Mouse (Mus musculus) spleen, postnatal 4 days (tissue): ENCODE data around the gene Cort.

Experiments used
- DNase-seq, 2 experiments: peaks; one replicate each; pipeline ENCODE4 v3.0.0; 2022; ENCODE audit warnings: low spot score in 2 of 2

Gene Cort

DNA sequence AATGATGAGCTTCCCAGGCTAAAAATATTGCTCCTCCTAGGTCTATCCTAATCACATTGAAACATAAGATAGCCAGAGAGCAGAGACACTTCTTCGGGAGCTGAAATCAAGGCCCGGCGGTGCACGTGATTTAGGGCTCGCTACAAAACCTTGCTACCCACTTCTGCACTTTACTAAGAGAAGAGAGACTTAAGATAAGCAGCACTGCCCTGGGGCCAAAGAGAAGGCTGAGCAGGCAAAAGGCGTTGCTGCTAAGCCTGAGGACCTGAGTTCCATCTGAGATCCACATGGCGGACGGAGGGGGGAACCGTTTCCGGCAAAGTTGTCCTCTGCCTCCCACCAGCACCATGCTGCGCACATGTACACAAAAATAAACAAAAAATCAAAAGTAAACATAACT, 28.0 kb downstream of the Cort start:
- no peak for DNase-seq

DNA sequence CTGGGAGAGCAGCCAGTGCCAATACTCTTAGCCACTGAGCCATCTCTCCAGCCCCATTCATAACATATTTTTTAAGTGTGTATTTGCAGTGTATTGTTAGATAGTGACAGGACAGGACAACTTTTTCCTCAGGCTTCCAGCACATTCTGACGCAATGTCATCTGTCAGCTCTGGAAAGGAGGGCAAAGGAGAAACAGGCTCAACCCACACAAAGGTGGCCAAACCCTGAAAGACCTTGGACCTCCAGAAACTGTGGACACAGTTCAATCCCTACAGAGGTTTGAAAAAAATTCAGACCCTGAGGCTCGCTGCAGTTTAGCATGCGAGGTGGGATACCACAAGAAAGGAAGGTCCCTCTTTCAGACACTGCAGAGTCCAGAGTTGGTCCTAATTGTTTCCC, 28.6 kb downstream of the Cort start:
- DNase-seq = no peak

DNA sequence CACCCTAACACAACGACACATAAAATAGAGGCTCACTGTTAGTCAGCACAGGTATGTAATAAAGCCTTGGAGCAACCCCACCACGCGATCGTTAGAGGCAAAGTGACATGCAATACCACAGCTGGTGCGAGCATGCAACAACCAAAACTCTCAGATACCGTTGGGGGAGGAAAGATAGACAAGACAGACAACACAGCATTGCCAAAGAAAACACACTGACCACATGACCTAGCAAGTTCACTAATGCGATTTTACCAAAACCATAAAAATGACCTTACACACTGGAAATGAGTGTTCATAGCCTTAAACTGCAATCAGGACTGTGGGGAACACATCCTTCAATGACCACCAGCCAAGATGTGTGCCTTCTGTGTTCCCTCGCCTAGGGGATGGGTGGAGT, 35.2 kb downstream of the Cort start:
- DNase-seq = no peak

DNA sequence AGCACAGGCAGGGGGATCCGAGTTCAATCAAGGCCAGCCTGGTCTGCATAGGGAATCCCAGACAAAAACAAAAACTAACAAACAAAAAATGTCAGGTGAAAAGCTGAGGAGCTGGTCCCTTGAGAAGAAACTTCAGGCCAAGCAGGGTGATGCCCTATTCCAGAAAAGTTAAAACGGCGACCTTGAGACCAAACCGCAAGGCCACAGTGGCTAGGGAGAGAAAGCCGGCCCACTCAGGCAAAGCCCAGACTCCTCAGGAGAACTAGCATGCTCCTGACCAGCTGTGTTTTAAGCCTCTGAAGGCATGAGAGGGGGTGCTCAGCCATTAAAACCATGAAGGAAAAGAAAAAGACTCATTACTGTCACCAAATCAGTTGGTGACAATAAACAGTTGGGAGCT, 41.2 kb downstream of the Cort start:
- DNase-seq = no peak

DNA sequence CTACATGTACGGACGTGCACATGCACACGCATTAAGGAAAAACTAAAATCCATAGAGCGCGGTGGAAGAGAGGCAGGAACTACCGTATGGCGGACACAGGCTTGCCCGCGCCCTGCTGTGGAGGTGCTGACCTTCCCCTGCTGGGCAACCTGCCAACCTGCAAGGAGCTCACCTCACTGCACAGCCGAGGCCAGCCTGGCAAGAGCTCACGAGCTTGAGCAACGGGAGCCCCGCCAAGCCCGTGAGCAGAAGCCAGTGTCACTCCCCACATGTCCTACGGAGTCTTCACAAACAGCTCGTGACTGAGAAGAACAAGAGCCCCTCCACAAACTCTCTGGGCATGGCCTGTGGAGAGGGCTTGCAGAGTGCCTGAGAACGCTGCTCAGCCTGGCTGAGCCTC, 45.0 kb downstream of the Cort start:
- DNase-seq = no peak

DNA sequence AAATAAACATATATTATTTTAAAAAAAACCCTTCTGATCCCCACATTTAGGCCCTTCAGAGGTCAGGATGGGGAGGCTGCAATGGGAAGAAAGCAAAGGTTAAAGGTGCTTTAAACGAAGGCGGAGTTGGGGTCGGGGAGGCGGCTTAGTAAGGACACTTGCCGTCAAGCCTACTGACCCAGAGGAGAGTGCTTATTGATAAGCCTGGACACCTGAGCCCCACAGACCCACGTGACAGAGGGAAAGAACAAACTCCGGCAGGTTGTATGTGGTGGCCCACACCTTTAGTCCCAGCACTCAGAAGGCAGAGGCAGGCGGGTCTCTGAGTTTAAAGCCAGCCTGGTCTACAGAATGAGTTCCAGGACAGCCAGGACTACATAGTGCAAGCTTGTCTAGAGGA, 46.5 kb downstream of the Cort start:
- no peak for DNase-seq

DNA sequence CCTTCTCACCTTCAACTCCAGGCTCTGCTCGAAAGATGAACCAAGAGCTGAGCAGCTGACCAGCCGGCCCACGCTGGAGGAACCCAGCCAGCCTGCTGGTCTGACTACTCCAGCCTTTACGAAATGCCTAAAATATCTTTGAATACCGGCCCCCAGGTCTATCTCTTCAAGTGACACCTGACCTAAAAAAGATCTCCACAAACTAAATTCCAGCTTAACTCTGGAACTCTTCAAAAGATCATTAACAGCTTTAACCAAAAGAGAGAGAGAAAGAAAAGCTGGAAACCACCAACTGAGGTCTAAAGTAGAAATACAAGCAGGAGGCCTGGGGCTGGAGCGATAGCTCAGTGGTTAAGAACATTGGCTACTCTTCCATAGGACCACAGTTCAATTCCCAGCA, 46.9 kb downstream of the Cort start:
- DNase-seq = no peak

DNA sequence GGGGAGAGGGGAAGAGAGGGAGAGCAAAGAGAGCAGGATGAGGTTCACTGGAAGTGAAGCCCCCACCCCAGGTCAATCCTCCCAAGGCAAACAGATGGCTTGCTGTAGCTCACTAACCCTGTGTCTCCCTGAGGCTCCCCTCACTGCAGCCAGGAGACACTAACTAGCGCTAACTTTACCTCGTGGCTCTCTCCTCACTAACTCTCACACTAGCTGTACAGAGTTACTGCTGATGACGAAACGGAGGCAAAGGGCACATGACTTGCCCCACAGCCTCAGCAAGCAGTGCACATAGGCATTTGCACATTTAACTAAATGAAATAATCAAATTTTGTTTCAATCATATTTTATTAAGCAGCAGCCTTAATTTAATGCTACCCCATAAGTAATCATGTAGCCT, 48.3 kb downstream of the Cort start:
- no peak for DNase-seq

DNA sequence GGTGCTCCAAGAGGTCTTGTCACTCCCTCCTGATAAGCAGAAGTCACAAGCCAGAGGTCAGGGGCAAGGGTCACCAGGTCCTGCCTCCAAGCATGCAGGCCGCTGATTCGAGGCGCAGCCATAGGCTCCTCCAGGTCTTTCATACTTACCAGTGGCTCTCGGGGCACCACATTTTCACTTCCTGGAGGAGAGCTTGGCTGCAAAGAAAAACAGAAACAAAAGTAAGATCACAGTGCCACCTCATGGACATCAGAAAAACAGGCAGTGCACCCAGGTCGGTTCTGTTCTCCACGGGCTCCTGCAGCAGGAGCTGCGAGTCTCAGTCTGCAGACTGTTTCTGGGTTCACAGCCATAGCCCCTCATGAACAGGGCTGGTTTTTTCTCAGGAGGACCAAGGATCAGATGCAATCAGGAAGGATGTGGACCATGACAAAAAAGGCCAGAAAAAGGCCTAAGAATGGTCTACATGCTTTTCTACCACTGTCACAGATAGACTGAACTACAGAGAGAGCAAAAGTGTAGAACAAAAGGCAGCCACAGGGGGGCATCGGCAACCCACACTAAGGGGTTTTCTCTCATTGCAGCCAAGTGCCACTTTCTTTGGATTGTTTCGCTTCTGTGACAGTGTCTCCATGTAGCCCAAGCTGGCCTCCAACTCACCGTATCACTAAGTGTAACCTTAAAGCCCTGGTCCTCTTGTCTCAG, 50.5 kb downstream of the Cort start:
- peak; percentile 65 to 78 for DNase-seq

DNA sequence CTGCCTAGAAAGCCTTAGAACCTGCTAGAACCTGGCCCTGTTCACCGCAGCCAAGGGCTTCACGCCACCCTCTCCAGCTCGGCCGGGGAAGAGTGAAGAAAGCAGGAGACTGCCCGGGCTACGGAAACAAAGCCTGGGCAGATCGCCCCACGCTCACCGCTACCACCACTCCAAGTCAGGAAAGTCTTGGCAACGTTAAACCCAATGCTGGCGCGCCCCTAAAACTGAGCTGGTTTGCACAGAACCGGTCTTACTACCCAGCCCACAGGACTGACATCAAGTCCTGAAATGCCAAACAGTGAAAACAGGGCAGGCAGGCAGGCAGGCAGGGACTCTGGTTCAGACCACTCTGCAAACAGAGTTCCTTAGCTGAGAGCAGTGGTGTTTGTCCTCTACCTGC, 51.5 kb downstream of the Cort start:
- DNase-seq = no peak
